Mouse (Mus musculus) colon, adult 2 months (tissue): ENCODE results near the gene Cplane1. TPM values are rescaled to one million over a fixed set of nuclear protein-coding genes. Genes with fewer than 3 reads are reported as not detected.

ENCODE experiments used
- polyA plus RNA-seq: library from polyadenylated mRNA; depleted of rRNA; stranded (reverse); fragments of >200 nt; gene quantifications from 2 replicates; pipeline ENCODE4 v1.2.3, GENCODE M21; 2012; rRNA removed

Cplane1 gene
- polyA plus RNA-seq: 1.1 and 1.2 TPM in 2 replicates

GRCm38 (mm10) chr15:8168591-8169265 is at the start of gene Cplane1:
TSS of gene Cplane1 (plus strand) at chr15:8169106.

Other genes starting within 250 kb of the Cplane1 start
- 5.0 and 6.0 TPM in 2 replicates for gene Wdr70, start 69.9 kb upstream of the Cplane1 start, polyA plus RNA-seq
- 3.5 and 3.6 TPM in 2 replicates for gene Nup155, start 59.8 kb upstream of the Cplane1 start, polyA plus RNA-seq